Mouse (Mus musculus): Measurements from ENCODE around the gene Gm3409. TPM values are rescaled to one million over a fixed set of nuclear protein-coding genes. Genes with fewer than 3 reads are reported as not detected.

Gene Gm3409
- polyA plus RNA-seq (2012; fragmentation: generic; extraction: Trizol), result not detected

DNA sequence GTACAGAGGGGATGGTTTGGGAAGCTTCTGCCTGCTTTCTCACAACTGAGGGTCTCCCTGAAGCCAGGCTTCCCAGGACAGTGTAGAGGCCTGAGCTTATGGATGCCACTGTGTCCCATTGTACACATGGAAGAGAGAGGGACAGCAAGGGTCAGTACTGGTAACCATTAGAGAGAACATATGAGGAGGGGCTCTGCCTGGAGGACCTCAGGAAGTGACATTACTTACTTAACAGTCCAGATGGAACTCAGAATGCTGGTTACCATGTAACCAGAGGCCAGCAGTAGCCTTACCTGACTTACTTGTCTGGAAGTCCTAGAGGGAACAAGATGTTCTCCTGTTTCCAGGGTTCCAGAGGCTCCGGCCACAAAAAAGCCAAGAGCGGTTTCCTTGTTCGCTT is at the start of gene Gm3409:
Gm3409 (plus strand) TSS at position 301 of the 400 bp plus-strand sequence.

DNA sequence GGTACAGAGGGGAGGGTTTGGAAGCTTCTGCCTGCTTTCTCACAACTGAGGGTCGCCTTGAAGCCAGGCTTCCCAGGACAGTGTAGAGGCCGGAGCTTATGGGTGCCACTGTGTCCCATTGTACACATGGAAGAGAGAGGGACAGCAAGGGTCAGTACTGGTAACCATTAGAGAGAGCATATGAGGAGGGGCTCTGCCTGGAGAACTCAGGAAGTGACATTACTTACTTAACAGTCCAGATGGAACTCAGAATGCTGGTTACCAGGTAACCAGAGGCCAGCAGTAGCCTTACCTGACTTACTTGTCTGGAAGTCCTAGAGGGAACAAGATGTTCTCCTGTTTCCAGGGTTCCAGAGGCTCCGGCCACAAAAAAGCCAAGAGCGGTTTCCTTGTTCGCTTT is 46.4 kb upstream of the Gm3409 start, which contains the start of gene Gm6370:
Gm6370 (plus strand) TSS at position 301 of the 400 bp plus-strand sequence.

GRCm38 (mm10) chr5:146502099-146502498 is 35.3 kb upstream of the Gm3409 start, which contains the start of gene 4930449I24Rik:
Gene 4930449I24Rik (plus strand): TSS chr5:146502399.

GRCm38 (mm10) chr5:146513823-146514222 is 23.6 kb upstream of the Gm3409 start, which contains the start of gene Gm3402:
Gene Gm3402 (plus strand): TSS chr5:146514123.

DNA sequence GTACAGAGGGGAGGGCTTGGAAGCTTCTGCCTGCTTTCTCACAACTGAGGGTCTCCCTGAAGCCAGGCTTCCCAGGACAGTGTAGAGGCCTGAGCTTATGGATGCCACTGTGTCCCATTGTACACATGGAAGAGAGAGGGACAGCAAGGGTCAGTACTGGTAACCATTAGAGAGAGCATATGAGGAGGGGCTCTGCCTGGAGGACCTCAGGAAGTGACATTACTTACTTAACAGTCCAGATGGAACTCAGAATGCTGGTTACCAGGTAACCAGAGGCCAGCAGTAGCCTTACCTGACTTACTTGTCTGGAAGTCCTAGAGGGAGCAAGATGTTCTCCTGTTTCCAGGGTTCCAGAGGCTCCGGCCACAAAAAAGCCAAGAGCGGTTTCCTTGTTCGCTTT is 11.9 kb upstream of the Gm3409 start, which contains the start of gene Gm3404:
Gm3404 (plus strand) TSS at position 301 of the 400 bp plus-strand sequence.

DNA sequence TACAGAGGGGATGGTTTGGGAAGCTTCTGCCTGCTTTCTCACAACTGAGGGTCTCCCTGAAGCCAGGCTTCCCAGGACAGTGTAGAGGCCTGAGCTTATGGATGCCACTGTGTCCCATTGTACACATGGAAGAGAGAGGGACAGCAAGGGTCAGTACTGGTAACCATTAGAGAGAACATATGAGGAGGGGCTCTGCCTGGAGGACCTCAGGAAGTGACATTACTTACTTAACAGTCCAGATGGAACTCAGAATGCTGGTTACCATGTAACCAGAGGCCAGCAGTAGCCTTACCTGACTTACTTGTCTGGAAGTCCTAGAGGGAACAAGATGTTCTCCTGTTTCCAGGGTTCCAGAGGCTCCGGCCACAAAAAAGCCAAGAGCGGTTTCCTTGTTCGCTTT is 18.4 kb downstream of the Gm3409 start, which contains the start of gene Gm3415:
Gm3415 (plus strand) TSS at position 301 of the 400 bp plus-strand sequence.

GRCm38 (mm10) chr5:146584478-146585306 is 47.2 kb downstream of the Gm3409 start, which contains the start of gene Gpr12:
Gene Gpr12 (minus strand): TSS chr5:146585239.

Other genes starting within 250 kb of the Gm3409 start
- gene Wasf3, start 152.7 kb upstream of the Gm3409 start, polyA plus RNA-seq (2012; fragmentation: generic; extraction: Trizol), result not detected
- not detected for gene Gm6408, start 55.7 kb upstream of the Gm3409 start, polyA plus RNA-seq (2012; fragmentation: generic; extraction: Trizol)
- not detected for gene Gm6370, start 46.3 kb upstream of the Gm3409 start, polyA plus RNA-seq (2012; fragmentation: generic; extraction: Trizol)
- not detected for gene 4930449I24Rik, start 35.2 kb upstream of the Gm3409 start, polyA plus RNA-seq (2012; fragmentation: generic; extraction: Trizol)
- gene Gm3402, start 23.5 kb upstream of the Gm3409 start, polyA plus RNA-seq (2012; fragmentation: generic; extraction: Trizol), result not detected
- gene Gm3404, start 11.8 kb upstream of the Gm3409 start, polyA plus RNA-seq (2012; fragmentation: generic; extraction: Trizol), result not detected
- not detected for gene Gm3415, start 18.5 kb downstream of the Gm3409 start, polyA plus RNA-seq (2012; fragmentation: generic; extraction: Trizol)
- not detected for gene Gpr12, start 47.6 kb downstream of the Gm3409 start, polyA plus RNA-seq (2012; fragmentation: generic; extraction: Trizol)

Measured in C3H10T1/2 (cell line).